In the genomic region with DNA sequence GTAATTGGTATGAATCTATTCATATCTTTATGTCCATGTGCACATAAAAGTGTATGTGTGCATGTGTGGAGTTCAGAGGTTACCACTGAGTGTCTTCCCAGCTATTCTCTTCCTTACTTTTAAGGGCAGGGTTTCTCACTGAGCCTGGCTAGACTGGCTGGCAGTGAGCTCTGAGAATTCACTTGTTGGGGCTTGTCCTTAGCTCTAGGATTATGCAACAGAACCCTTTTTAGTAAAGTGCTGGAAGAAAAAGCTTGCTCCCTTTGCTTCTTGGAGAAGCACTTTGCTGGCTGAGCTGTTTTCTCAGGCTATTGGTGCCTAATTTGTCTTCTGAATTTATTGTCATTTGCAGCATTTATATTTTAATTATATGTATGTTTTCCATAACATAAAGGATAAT, we compare ENCODE assay signal across 26 mouse cellular contexts. TPM values are rescaled to one million over a fixed set of nuclear protein-coding genes. Genes with fewer than 3 reads are reported as not detected.
DNase-seq lines count a peak whose midpoint lies in the region; ATAC-seq lines count a peak whose summit lies in the region.
"Had no signal": no experiment of that assay in that cellular context is flagged by ENCODE, and none has a peak within 500 bp of the region (broad histone marks: within the 10 kb centered on the region; RNA-seq: fewer than 3 reads in every experiment).

No protein-coding gene starts in this region.

- ATAC-seq in embryonic facial prominence, embryonic 14.5 days (ENCODE audit: low read depth): no peak
- ATAC-seq in frontal cortex, adult (ENCODE audit: low TSS enrichment): peak; percentile 94
- ATAC-seq in midbrain, embryonic 11.5 days (ENCODE audit: low FRiP score): no peak
- no peak for ATAC-seq in midbrain, embryonic 13.5 days
- ATAC-seq: activated CD4-positive, CD25-positive, alpha-beta regulatory T cell, adult 4 months; CD4-positive, CD25-positive, alpha-beta regulatory T cell, adult 4 months; Patski had no signal

- intact Hi-C loops in heart, postnatal 14 days (cut with DNase I): no loop called here

- no peaks in the 10 kb centered on the region for H3K27me3 ChIP-seq in embryonic facial prominence, embryonic 14.5 days (replicated peaks; ENCODE audit: control insufficient read depth, insufficient read depth, low read length)
- no peaks in the 10 kb centered on the region for H3K27me3 ChIP-seq in embryonic facial prominence, embryonic 10.5 days (replicated peaks; ENCODE audit: low read depth, poor library complexity, severe bottlenecking)
- no peaks in the 10 kb centered on the region for H3K27me3 ChIP-seq in midbrain, embryonic 11.5 days (ENCODE audit: control insufficient read depth, insufficient read depth, low read length)
- no peaks in the 10 kb centered on the region for H3K27me3 ChIP-seq in midbrain, embryonic 13.5 days
- H3K27me3 ChIP-seq: CH12.LX had no signal

- DNase-seq in embryonic facial prominence, embryonic 14.5 days (ENCODE audit: low spot score): peak; percentile 25
- no peak for DNase-seq in embryonic facial prominence, embryonic 10.5 days (ENCODE audit: low spot score)
- DNase-seq in frontal cortex, adult 2 months (ENCODE audit: extremely low spot score in 1 of 2, low spot score in 1 of 2): no peak
- peak; percentile 23 for DNase-seq in midbrain, embryonic 11.5 days (ENCODE audit: low spot score, missing footprints)
- peak; percentile 27 for DNase-seq in brain, adult 2 months (ENCODE audit: low read depth, low spot score)
- DNase-seq in heart, postnatal 14 days: no peak
- DNase-seq: adrenal gland, adult 2 months; adrenal gland, adult 8-10 months; adrenal gland, postnatal 10 days; adrenal gland, postnatal 14 days; adrenal gland, postnatal 25 days; adrenal gland, postnatal 36 days; B cell, adult 2 months; cerebellum, adult 11 months; cerebellum, adult 11-12 months; cerebellum, adult 18-20 months had no signal

- no peaks in the 10 kb centered on the region for H3K4me1 ChIP-seq in embryonic facial prominence, embryonic 14.5 days (ENCODE audit: control insufficient read depth, insufficient read depth, low read length)
- H3K4me1 ChIP-seq in embryonic facial prominence, embryonic 10.5 days: no peaks in the 10 kb centered on the region
- H3K4me1 ChIP-seq in midbrain, embryonic 11.5 days (ENCODE audit: control insufficient read depth, insufficient read depth, low read length): no peaks in the 10 kb centered on the region
- H3K4me1 ChIP-seq in midbrain, embryonic 13.5 days (replicated peaks): no peaks in the 10 kb centered on the region

- no peak overlapping the region for H3K27ac ChIP-seq in embryonic facial prominence, embryonic 14.5 days (replicated peaks; ENCODE audit: low read depth, low read length)
- no peak overlapping the region for H3K27ac ChIP-seq in embryonic facial prominence, embryonic 10.5 days (replicated peaks)
- H3K27ac ChIP-seq in midbrain, embryonic 11.5 days (ENCODE audit: low read depth, low read length): no peak overlapping the region
- no peak overlapping the region for H3K27ac ChIP-seq in midbrain, embryonic 13.5 days

- H3K4me3 ChIP-seq in embryonic facial prominence, embryonic 14.5 days (ENCODE audit: low read depth, low read length): no peak overlapping the region
- no peak overlapping the region for H3K4me3 ChIP-seq in embryonic facial prominence, embryonic 10.5 days
- no peak overlapping the region for H3K4me3 ChIP-seq in midbrain, embryonic 11.5 days (ENCODE audit: low read depth, low read length)
- no peak overlapping the region for H3K4me3 ChIP-seq in midbrain, embryonic 13.5 days (replicated peaks)

- no peaks in the 10 kb centered on the region for H3K9me3 ChIP-seq in embryonic facial prominence, embryonic 14.5 days (ENCODE audit: control insufficient read depth, low read length)
- no peaks in the 10 kb centered on the region for H3K9me3 ChIP-seq in embryonic facial prominence, embryonic 10.5 days
- H3K9me3 ChIP-seq in midbrain, embryonic 11.5 days (ENCODE audit: control insufficient read depth, low read length): no peaks in the 10 kb centered on the region
- H3K9me3 ChIP-seq in midbrain, embryonic 13.5 days: no peaks in the 10 kb centered on the region
- H3K9me3 ChIP-seq: G1E had no signal

- H3K36me3 ChIP-seq in embryonic facial prominence, embryonic 14.5 days (ENCODE audit: control insufficient read depth, insufficient read depth, low read length): no peaks in the 10 kb centered on the region
- H3K36me3 ChIP-seq in embryonic facial prominence, embryonic 10.5 days (replicated peaks): no peaks in the 10 kb centered on the region
- no peaks in the 10 kb centered on the region for H3K36me3 ChIP-seq in midbrain, embryonic 11.5 days (ENCODE audit: control insufficient read depth, insufficient read depth, low read length)
- H3K36me3 ChIP-seq in midbrain, embryonic 13.5 days: no peaks in the 10 kb centered on the region
- H3K36me3 ChIP-seq: G1E had no signal

- H3K9ac ChIP-seq in embryonic facial prominence, embryonic 14.5 days (ENCODE audit: low read depth, low read length): no peak overlapping the region
- H3K9ac ChIP-seq in midbrain, embryonic 11.5 days (ENCODE audit: low read length): no peak overlapping the region
- no peak overlapping the region for H3K9ac ChIP-seq in midbrain, embryonic 13.5 days (replicated peaks)

- no peak overlapping the region for H3K4me2 ChIP-seq in embryonic facial prominence, embryonic 14.5 days (ENCODE audit: low read depth, low read length)
- H3K4me2 ChIP-seq in midbrain, embryonic 11.5 days: no peak overlapping the region
- no peak overlapping the region for H3K4me2 ChIP-seq in midbrain, embryonic 13.5 days (replicated peaks)

RNA-seq across cellular contexts. Expression of gene Gm16485, which starts 18.3 kb away (rescaled TPM):
- polyA plus RNA-seq in embryonic facial prominence, embryonic 14.5 days (2014; fragmentation: Nextera tagmentation; extraction: Ambion mirVana): 0.05 TPM in 1 of 2 replicates, not detected in the other
- polyA plus RNA-seq in embryonic facial prominence, embryonic 10.5 days (2016; fragmentation: Nextera tagmentation; extraction: Ambion mirVana): 0.08 TPM in 1 of 2 replicates, not detected in the other
- 5.7 and 6.4 TPM in 2 replicates for polyA plus RNA-seq in frontal cortex, adult 2 months (2012; rRNA removed)
- not detected in 2 replicates for polyA plus RNA-seq in midbrain, embryonic 11.5 days (2014; fragmentation: Nextera tagmentation; extraction: Ambion mirVana)
- polyA plus RNA-seq in midbrain, embryonic 13.5 days (2015; fragmentation: Nextera tagmentation; extraction: Ambion mirVana): 0.13 and 0.19 TPM in 2 replicates
- not detected for total RNA-seq in heart, postnatal 14 days (2021)
- total RNA-seq: adrenal gland, postnatal 10 days; adrenal gland, postnatal 14 days; adrenal gland, postnatal 36 days; CH12.LX; ES-E14; MEL had no signal
- polyA plus RNA-seq: adrenal gland, adult 2 months; C2C12; CD4-positive, CD25-positive, alpha-beta regulatory T cell, adult 4 months; G1E; Patski had no signal

RNA-seq across cellular contexts. Expression of gene Pgr, which starts 53.7 kb away (rescaled TPM):
- 0.28 and 0.51 TPM in 2 replicates for polyA plus RNA-seq in embryonic facial prominence, embryonic 14.5 days (2014; fragmentation: Nextera tagmentation; extraction: Ambion mirVana)
- polyA plus RNA-seq in embryonic facial prominence, embryonic 10.5 days (2016; fragmentation: Nextera tagmentation; extraction: Ambion mirVana): 0.36 and 0.38 TPM in 2 replicates
- polyA plus RNA-seq in frontal cortex, adult 2 months (2012; rRNA removed): 3.5 and 3.6 TPM in 2 replicates
- polyA plus RNA-seq in midbrain, embryonic 11.5 days (2014; fragmentation: Nextera tagmentation; extraction: Ambion mirVana): 0.25 TPM in 2 replicates
- polyA plus RNA-seq in midbrain, embryonic 13.5 days (2015; fragmentation: Nextera tagmentation; extraction: Ambion mirVana): 0.78 and 1.2 TPM in 2 replicates
- not detected for total RNA-seq in heart, postnatal 14 days (2021)
- total RNA-seq: CH12.LX had no signal
- polyA plus RNA-seq: C2C12; CD4-positive, CD25-positive, alpha-beta regulatory T cell, adult 4 months; G1E; Patski had no signal

Comparison
In these comparisons a context has a peak if more than half of its experiments do, and no peak if none do; other contexts are left out.
1. DNase-seq: peak in embryonic facial prominence, embryonic 14.5 days (single experiment), midbrain, embryonic 11.5 days (single experiment) and brain, adult 2 months (single experiment); none in embryonic facial prominence, embryonic 10.5 days (single experiment), frontal cortex, adult 2 months (0 of 2) and heart, postnatal 14 days (0 of 2).